Mouse (Mus musculus) cerebellum, adult 2 months (tissue): ENCODE results near the gene Ccdc78. TPM values are rescaled to one million over a fixed set of nuclear protein-coding genes. Genes with fewer than 3 reads are reported as not detected.

Experiments
- DNase-seq, 2 experiments: peaks; one replicate each; pipeline ENCODE4 v3.0.0; 2021
- H3K27ac ChIP-seq: fragments of 200-500 bp; 2 replicates; pipeline ENCODE4 v1.5.1; 2012; ENCODE audit warnings: low read length, control low read depth, inconsistent platforms; ENCODE audit not compliant: insufficient read depth
- H3K27me3 ChIP-seq: fragments of 200-500 bp; 2 replicates; pipeline ENCODE4 v1.6.1; 2012; ENCODE audit warnings: inconsistent platforms, mild to moderate bottlenecking, low read length, moderate library complexity; ENCODE audit not compliant: control insufficient read depth, insufficient read depth
- H3K4me1 ChIP-seq: fragments of 200-500 bp; 2 replicates; pipeline ENCODE4 v1.6.1; 2011; ENCODE audit warnings: low read length; ENCODE audit not compliant: control insufficient read depth, insufficient read depth
- H3K4me3 ChIP-seq: fragments of 200-500 bp; replicated peaks from 2 replicates; pipeline ENCODE3; 2011; ENCODE audit warnings: mild to moderate bottlenecking, low read depth, low read length, control low read depth; ENCODE audit not compliant: insufficient read depth
- CTCF ChIP-seq: fragments of 200-500 bp; IDR thresholded peaks from 2 replicates; pipeline ENCODE4 v1.5.1; 2011; ENCODE audit warnings: low read depth, mild to moderate bottlenecking, control low read depth, low read length, moderate library complexity, borderline replicate concordance; ENCODE audit not compliant: insufficient read depth
- POLR2A ChIP-seq: fragments of 200-500 bp; IDR thresholded peaks from 2 replicates; pipeline ENCODE4 v1.6.1; 2011; ENCODE audit warnings: low read length, control low read depth, borderline replicate concordance; ENCODE audit not compliant: insufficient read depth
- WGBS: fragments of 180-500 bp; shearing (Covaris S2); methylation state at CpG from one replicate; pipeline ENCODE4 v1.1.7; 2018; 5-methylcytosine and 5-hydroxymethylcytosine counted together
- polyA plus RNA-seq: library from polyadenylated mRNA; depleted of rRNA; stranded (reverse); fragments of >200 nt; gene quantifications from 2 replicates; pipeline ENCODE4 v1.2.3, GENCODE M21; 2012; rRNA removed

The Ccdc78 gene
- polyA plus RNA-seq, 1 experiment = 0.47 TPM

DNA sequence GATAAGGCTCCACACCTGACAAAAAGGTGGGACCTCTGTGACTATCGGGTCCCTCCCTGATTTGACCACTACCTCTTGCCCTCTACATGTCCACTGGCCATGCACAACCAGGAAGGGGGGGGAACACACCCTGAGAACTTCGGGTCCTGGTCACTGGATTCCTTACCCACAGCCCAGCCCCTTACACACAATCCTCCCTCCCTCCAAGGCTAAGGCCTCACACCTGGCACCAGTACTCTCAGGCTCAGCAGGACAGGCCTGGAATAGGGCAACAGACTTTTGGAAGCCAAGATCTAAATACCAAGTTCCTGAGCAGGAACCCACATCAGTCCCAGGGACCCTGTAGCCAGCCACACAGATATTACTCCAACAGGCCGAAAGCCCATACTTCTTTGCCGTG, 52.5 kb downstream of the Ccdc78 start:
- Histone ChIP-seq H3K27me3 (no peaks in the 10 kb centered on the region), H3K4me1 (peaks cover 36% of the 10 kb centered on the region), H3K4me3 (no peak overlapping the region), H3K27ac (no peak overlapping the region)
- no peak for DNase-seq
- TF ChIP-seq POLR2A (no peak), CTCF (no peak)
- WGBS = 85% methylated on average over 4 of the region's 4 CpGs

GRCm38 (mm10) chr17:25839455-25840235, 53.3 kb downstream of the Ccdc78 start:
- DNase-seq = no peak
- Histone ChIP-seq H3K4me1 (peaks cover 30% of the 10 kb centered on the region), H3K27me3 (no peaks in the 10 kb centered on the region), H3K4me3 (no peak overlapping the region), H3K27ac (no peak overlapping the region)
- TF ChIP-seq POLR2A (no peak), CTCF (no peak)
- WGBS = 79% methylated on average over 14 of the region's 14 CpGs

Other genes with a start within 250 kb of the Ccdc78 start
- gene Sox8, start 215.9 kb upstream of the Ccdc78 start, polyA plus RNA-seq = 35.9 and 38.0 TPM in 2 replicates
- 18.6 and 19.1 TPM in 2 replicates for gene Lmf1, start 207.5 kb upstream of the Ccdc78 start, polyA plus RNA-seq
- 489 and 519 TPM in 2 replicates for gene Gng13, start 69.4 kb upstream of the Ccdc78 start, polyA plus RNA-seq
- gene Chtf18, start 59.2 kb upstream of the Ccdc78 start, polyA plus RNA-seq = 3.7 and 4.1 TPM in 2 replicates
- 96.4 and 97.4 TPM in 2 replicates for gene Rpusd1, start 58.9 kb upstream of the Ccdc78 start, polyA plus RNA-seq
- 0.73 and 1.1 TPM in 2 replicates for gene Mslnl, start 50.5 kb upstream of the Ccdc78 start, polyA plus RNA-seq
- gene Msln, start 32.2 kb upstream of the Ccdc78 start, polyA plus RNA-seq = 0.21 and 0.38 TPM in 2 replicates
- gene Narfl, start 12.8 kb upstream of the Ccdc78 start, polyA plus RNA-seq = 43.5 and 45.5 TPM in 2 replicates
- 340 and 348 TPM in 2 replicates for gene Haghl, start 907 bp upstream of the Ccdc78 start, polyA plus RNA-seq
- 167 and 178 TPM in 2 replicates for gene Fam173a, start 6.3 kb downstream of the Ccdc78 start, polyA plus RNA-seq
- gene AC134908.4, start 9.1 kb downstream of the Ccdc78 start, polyA plus RNA-seq = 3.3 and 5.0 TPM in 2 replicates
- gene Metrn, start 10.6 kb downstream of the Ccdc78 start, polyA plus RNA-seq = 534 and 542 TPM in 2 replicates
- 187 and 207 TPM in 2 replicates for gene Fbxl16, start 22.5 kb downstream of the Ccdc78 start, polyA plus RNA-seq
- gene Wdr24, start 37.0 kb downstream of the Ccdc78 start, polyA plus RNA-seq = 32.8 and 34.2 TPM in 2 replicates
- gene Jmjd8, start 42.3 kb downstream of the Ccdc78 start, polyA plus RNA-seq = 65.8 and 75.2 TPM in 2 replicates
- 326 and 333 TPM in 2 replicates for gene Stub1, start 46.8 kb downstream of the Ccdc78 start, polyA plus RNA-seq
- 111 and 119 TPM in 2 replicates for gene Rhbdl1, start 50.7 kb downstream of the Ccdc78 start, polyA plus RNA-seq
- gene Gm20683, start 55.2 kb downstream of the Ccdc78 start, polyA plus RNA-seq = 42.9 and 45.9 TPM in 2 replicates
- 105 and 121 TPM in 2 replicates for gene Rhot2, start 58.3 kb downstream of the Ccdc78 start, polyA plus RNA-seq
- 21.6 and 26.9 TPM in 2 replicates for gene Wdr90, start 74.9 kb downstream of the Ccdc78 start, polyA plus RNA-seq
- gene Mcrip2, start 82.2 kb downstream of the Ccdc78 start, polyA plus RNA-seq = 31.9 and 34.1 TPM in 2 replicates
- gene Mettl26, start 88.5 kb downstream of the Ccdc78 start, polyA plus RNA-seq = 110 and 116 TPM in 2 replicates
- gene Wfikkn1, start 94.3 kb downstream of the Ccdc78 start, polyA plus RNA-seq = 0.95 and 1.1 TPM in 2 replicates
- 70.0 and 74.6 TPM in 2 replicates for gene Rab40c, start 133.1 kb downstream of the Ccdc78 start, polyA plus RNA-seq
- gene Pigq, start 158.4 kb downstream of the Ccdc78 start, polyA plus RNA-seq = 170 and 191 TPM in 2 replicates
- 1.9 and 2.5 TPM in 2 replicates for gene Nhlrc4, start 158.4 kb downstream of the Ccdc78 start, polyA plus RNA-seq
- gene A930017K11Rik, start 166.0 kb downstream of the Ccdc78 start, polyA plus RNA-seq = 13.4 and 14.0 TPM in 2 replicates
- gene Capn15, start 199.2 kb downstream of the Ccdc78 start, polyA plus RNA-seq = 88.7 and 92.8 TPM in 2 replicates